Mouse (Mus musculus): ENCODE measurements around the gene Nos1ap. TPM values are rescaled to one million over a fixed set of nuclear protein-coding genes. Genes with fewer than 3 reads are reported as not detected.

The Nos1ap gene
- polyA plus RNA-seq, 1 experiment from 2014 or later, result 6.0 TPM

DNA sequence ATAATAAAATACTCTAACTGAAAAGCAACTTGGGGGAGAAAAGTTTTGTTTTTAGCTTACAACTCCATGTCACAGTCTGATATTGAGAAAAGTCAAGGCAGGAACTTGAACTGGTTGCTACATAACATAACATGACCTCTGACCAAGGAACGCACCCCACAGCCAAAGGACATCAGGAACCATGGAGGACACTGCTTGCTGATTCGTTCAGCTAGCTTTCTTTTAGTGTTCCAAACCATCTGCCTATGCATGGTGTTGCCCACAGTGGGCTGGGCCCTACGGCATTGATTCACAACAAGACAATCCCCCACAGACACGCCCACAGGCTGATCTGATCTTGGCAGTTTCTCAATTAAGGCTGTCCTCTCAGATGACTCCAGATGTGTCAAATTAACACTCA is 167.5 kb downstream of the Nos1ap start:
- H3K9me3 ChIP-seq (ENCODE audit: low read length), result no peaks in the 10 kb centered on the region
- no peaks in the 10 kb centered on the region for H3K27me3 ChIP-seq (ENCODE audit: insufficient read depth, low read length)
- DNase-seq (no peak), ATAC-seq (peak; percentile 61)
- H3K4me2 ChIP-seq (ENCODE audit: low read depth, low read length), result no peak overlapping the region
- H3K4me1 ChIP-seq (ENCODE audit: insufficient read depth), result peaks cover 10% of the 10 kb centered on the region
- no peak overlapping the region; the same call in 1 of the 2 replicates for H3K27ac ChIP-seq (ENCODE audit: low read depth)
- no peaks in the 10 kb centered on the region for H3K36me3 ChIP-seq (replicated peaks; ENCODE audit: insufficient read depth, low read length)
- no peak overlapping the region for H3K4me3 ChIP-seq (ENCODE audit: low read depth, low read length)
- no peak overlapping the region for H3K9ac ChIP-seq (replicated peaks)
- TF ChIP-seq CTCF (IDR thresholded peaks at IDR 0.05; ENCODE audit: low read depth) (no peak), EP300 (IDR thresholded peaks at IDR 0.05; ENCODE audit: low read depth) (no peak)
- 63% methylated on average over 4 of the region's 4 CpGs for WGBS (ENCODE audit: insufficient replicate concordance)

DNA sequence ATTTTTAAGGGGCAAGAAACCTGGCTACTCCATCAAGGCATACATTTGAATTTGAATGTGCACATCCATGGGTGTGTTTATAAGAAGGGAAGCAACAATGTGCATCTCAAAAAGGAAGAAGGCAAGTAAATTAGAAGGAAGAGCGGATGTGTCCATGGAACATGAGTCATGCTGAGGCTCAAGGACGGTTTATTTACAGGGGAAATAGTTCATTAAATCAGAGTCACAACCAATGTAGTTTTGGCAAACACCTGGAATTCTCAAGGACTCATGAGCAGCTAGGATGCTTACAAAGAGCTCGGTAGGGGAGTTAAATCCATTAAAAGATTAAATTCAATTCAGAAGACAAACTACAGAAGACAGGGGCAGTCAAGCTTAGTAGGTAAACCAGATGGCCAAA is 169.7 kb downstream of the Nos1ap start:
- no peaks in the 10 kb centered on the region for H3K36me3 ChIP-seq (replicated peaks; ENCODE audit: insufficient read depth, low read length)
- 76% methylated on average over 3 of the region's 3 CpGs for WGBS (ENCODE audit: insufficient replicate concordance)
- TF ChIP-seq EP300 (IDR thresholded peaks at IDR 0.05; ENCODE audit: low read depth) (no peak), CTCF (IDR thresholded peaks at IDR 0.05; ENCODE audit: low read depth) (no peak)
- ATAC-seq (no peak), DNase-seq (no peak)
- H3K27me3 ChIP-seq (ENCODE audit: insufficient read depth, low read length), result no peaks in the 10 kb centered on the region
- H3K4me3 ChIP-seq (ENCODE audit: low read depth, low read length), result no peak overlapping the region
- no peak overlapping the region for H3K27ac ChIP-seq (ENCODE audit: low read depth)
- no peak overlapping the region for H3K4me2 ChIP-seq (ENCODE audit: low read depth, low read length)
- no peaks in the 10 kb centered on the region for H3K9me3 ChIP-seq (ENCODE audit: low read length)
- H3K4me1 ChIP-seq (ENCODE audit: insufficient read depth), result peaks cover 10% of the 10 kb centered on the region
- H3K9ac ChIP-seq (replicated peaks), result no peak overlapping the region

DNA sequence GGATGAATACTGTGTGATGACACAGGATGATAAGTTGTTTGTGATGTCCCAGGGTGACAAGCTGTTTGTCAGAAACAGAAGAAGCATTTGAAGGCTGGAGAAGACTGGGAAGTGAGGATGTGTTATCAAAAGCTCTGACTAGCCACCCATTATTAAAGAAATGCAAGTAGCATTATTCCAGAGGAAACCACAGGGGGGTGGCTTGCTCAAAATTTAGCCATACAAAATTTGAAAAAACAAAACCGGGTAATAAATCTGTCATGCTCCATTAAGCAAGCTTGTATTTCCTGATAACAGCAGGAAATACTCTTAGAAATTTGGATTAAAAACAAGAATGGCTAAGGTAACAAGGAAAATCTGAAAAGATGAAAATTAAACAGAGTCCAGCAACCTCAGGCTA is 171.5 kb downstream of the Nos1ap start:
- no peaks in the 10 kb centered on the region for H3K9me3 ChIP-seq (ENCODE audit: low read length)
- WGBS (ENCODE audit: insufficient replicate concordance), result 56% methylated on average over 1 of the region's 1 CpGs

GRCm38 (mm10) chr1:170416967-170417366 is 172.7 kb downstream of the Nos1ap start:
- Histone ChIP-seq H3K27me3 (ENCODE audit: insufficient read depth, low read length) (no peaks in the 10 kb centered on the region), H3K9me3 (ENCODE audit: low read length) (no peaks in the 10 kb centered on the region), H3K36me3 (replicated peaks; ENCODE audit: insufficient read depth, low read length) (no peaks in the 10 kb centered on the region), H3K9ac (replicated peaks) (no peak overlapping the region), H3K27ac (ENCODE audit: low read depth) (no peak overlapping the region), H3K4me2 (ENCODE audit: low read depth, low read length) (no peak overlapping the region), H3K4me1 (ENCODE audit: insufficient read depth) (peaks cover 4% of the 10 kb centered on the region; the same call in 1 of the 2 replicates), H3K4me3 (ENCODE audit: low read depth, low read length) (no peak overlapping the region)
- DNase-seq (no peak), ATAC-seq (no peak)
- TF ChIP-seq CTCF (IDR thresholded peaks at IDR 0.05; ENCODE audit: low read depth), result no peak
- no peak for TF ChIP-seq EP300 (IDR thresholded peaks at IDR 0.05; ENCODE audit: low read depth)
- WGBS (ENCODE audit: insufficient replicate concordance), result 67% methylated on average over 2 of the region's 2 CpGs

More for the DNA sequence above, 171.5 kb downstream of the Nos1ap start:
- ATAC-seq (no peak), DNase-seq (no peak)
- no peak for TF ChIP-seq EP300 (IDR thresholded peaks at IDR 0.05; ENCODE audit: low read depth)
- TF ChIP-seq CTCF (IDR thresholded peaks at IDR 0.05; ENCODE audit: low read depth), result no peak
- H3K27ac ChIP-seq (ENCODE audit: low read depth), result no peak overlapping the region
- H3K4me3 ChIP-seq (ENCODE audit: low read depth, low read length), result no peak overlapping the region
- H3K27me3 ChIP-seq (ENCODE audit: insufficient read depth, low read length), result no peaks in the 10 kb centered on the region
- H3K4me2 ChIP-seq (ENCODE audit: low read depth, low read length), result no peak overlapping the region
- H3K4me1 ChIP-seq (ENCODE audit: insufficient read depth), result peaks cover 10% of the 10 kb centered on the region
- H3K36me3 ChIP-seq (replicated peaks; ENCODE audit: insufficient read depth, low read length), result no peaks in the 10 kb centered on the region
- H3K9ac ChIP-seq (replicated peaks), result no peak overlapping the region

- 73% methylated on average over 6 of the region's 6 CpGs for WGBS (ENCODE audit: insufficient replicate concordance)
- H3K27ac ChIP-seq (ENCODE audit: low read depth), result no peak overlapping the region
- no peak overlapping the region for H3K4me3 ChIP-seq (ENCODE audit: low read depth, low read length)
- no peaks in the 10 kb centered on the region for H3K27me3 ChIP-seq (ENCODE audit: insufficient read depth, low read length)
- no peak overlapping the region for H3K4me2 ChIP-seq (ENCODE audit: low read depth, low read length)
- DNase-seq (no peak), ATAC-seq (no peak)
- H3K4me1 ChIP-seq (ENCODE audit: insufficient read depth), result 0 out of 2 replicates have a peak, but pooled peaks cover 3% of the 10 kb centered on the region
- no peak overlapping the region for H3K9ac ChIP-seq (replicated peaks)
- no peaks in the 10 kb centered on the region for H3K36me3 ChIP-seq (replicated peaks; ENCODE audit: insufficient read depth, low read length)
- no peak for TF ChIP-seq EP300 (IDR thresholded peaks at IDR 0.05; ENCODE audit: low read depth)
- H3K9me3 ChIP-seq (ENCODE audit: low read length), result no peaks in the 10 kb centered on the region
Observed at GRCm38 (mm10) chr1:170416206-170416605, 173.5 kb downstream of the Nos1ap start.

GRCm38 (mm10) chr1:170415395-170415794 is 174.3 kb downstream of the Nos1ap start:
- Histone ChIP-seq H3K4me2 (ENCODE audit: low read depth, low read length) (no peak overlapping the region), H3K9me3 (ENCODE audit: low read length) (no peaks in the 10 kb centered on the region), H3K27me3 (ENCODE audit: insufficient read depth, low read length) (no peaks in the 10 kb centered on the region), H3K4me1 (ENCODE audit: insufficient read depth) (0 out of 2 replicates have a peak, but pooled peaks cover 3% of the 10 kb centered on the region), H3K27ac (ENCODE audit: low read depth) (no peak overlapping the region), H3K36me3 (replicated peaks; ENCODE audit: insufficient read depth, low read length) (no peaks in the 10 kb centered on the region), H3K4me3 (ENCODE audit: low read depth, low read length) (no peak overlapping the region), H3K9ac (replicated peaks) (no peak overlapping the region)
- no peak for DNase-seq
- WGBS (ENCODE audit: insufficient replicate concordance), result 63% methylated on average over 3 of the region's 3 CpGs
- no peak for ATAC-seq
- TF ChIP-seq EP300 (IDR thresholded peaks at IDR 0.05; ENCODE audit: low read depth) (no peak), CTCF (IDR thresholded peaks at IDR 0.05; ENCODE audit: low read depth) (no peak)

Data from liver, postnatal 0 days (tissue).